ENCODE assay signal across 9 mouse cellular contexts in the genomic region with DNA sequence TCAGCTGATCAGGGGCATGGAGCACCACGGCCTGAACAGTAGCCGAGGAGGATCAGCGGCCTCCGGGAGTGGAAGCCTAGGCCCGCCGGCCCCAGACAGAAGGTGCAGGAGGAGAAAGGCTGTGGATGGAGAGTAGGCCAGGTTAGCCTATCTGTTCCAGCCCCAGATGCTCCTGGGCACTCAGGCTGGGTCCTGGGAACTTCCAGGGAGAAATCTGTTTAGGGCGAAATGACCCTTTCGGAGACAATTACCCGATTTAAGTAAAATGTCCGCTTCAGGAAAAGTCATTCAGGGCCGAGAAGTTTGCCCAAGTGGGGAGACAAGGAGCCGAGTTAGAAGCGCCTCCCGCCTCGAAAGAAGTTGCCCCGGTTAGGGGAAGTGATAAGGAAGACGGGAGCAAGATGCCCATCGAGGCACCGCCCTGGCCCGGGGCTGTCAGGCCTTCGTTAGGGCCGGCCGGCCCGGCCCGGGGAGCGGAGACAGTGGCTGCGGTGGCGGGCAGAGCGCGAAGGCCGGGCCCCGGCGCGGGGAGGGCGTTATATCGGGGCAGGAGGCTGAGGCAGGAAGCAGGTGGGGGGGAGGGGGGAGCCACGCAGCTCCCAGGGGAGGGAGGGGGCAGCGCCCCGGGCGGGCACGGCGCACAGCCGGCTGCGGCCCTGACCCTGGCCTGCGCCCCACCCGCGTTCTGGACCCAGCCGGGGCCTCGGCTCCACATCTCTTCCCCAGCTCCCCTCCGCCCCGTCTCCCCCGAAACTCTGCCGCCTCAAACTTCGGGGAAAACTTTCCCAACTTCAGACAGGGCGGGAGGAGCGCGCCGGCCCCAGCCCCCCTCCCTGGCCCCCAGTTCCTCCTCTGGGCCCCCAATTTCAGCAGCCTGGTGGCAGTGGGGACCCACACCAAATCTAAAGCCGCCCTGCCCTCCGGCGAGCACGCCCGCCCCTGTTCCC. TPM values are rescaled to one million over a fixed set of nuclear protein-coding genes. Genes with fewer than 3 reads are reported as not detected.
DNase-seq lines count a peak whose midpoint lies in the region; ATAC-seq and TF ChIP-seq lines count a peak whose summit lies in the region.
"Had no signal": no experiment of that assay in that cellular context is flagged by ENCODE, and none has a peak within 500 bp of the region (broad histone marks: within the 10 kb centered on the region; RNA-seq: fewer than 3 reads in every experiment).

No protein-coding gene starts in this region.

- no peak for TF ChIP-seq POLR2A in ES-Bruce4 (IDR thresholded peaks at IDR 0.05; ENCODE audit: insufficient read depth, low read length)

- H3K9me3 ChIP-seq in ES-Bruce4 (replicated peaks; ENCODE audit: control insufficient read depth, insufficient read depth, low read length, poor library complexity, severe bottlenecking), result no peaks in the 10 kb centered on the region
- H3K9me3 ChIP-seq in forebrain, embryonic 16.5 days (ENCODE audit: control insufficient read depth, low read length), result no peaks in the 10 kb centered on the region; the same call in 1 of the 2 replicates
- no peaks in the 10 kb centered on the region for H3K9me3 ChIP-seq in intestine, postnatal 0 days (ENCODE audit: control insufficient read depth)
- H3K9me3 ChIP-seq in midbrain, embryonic 13.5 days, result no peaks in the 10 kb centered on the region

- peak; percentile 57 for DNase-seq in gastrocnemius, postnatal 10 days
- DNase-seq in gastrocnemius, adult 18-20 months (ENCODE audit: low spot score), result no peak
- no peak for DNase-seq in frontal cortex, postnatal 25 days (ENCODE audit: low spot score in 2 of 2)
- no peak for DNase-seq in frontal cortex, postnatal 14 days (ENCODE audit: low spot score in 2 of 2)

- H3K36me3 ChIP-seq in ES-Bruce4 (ENCODE audit: control insufficient read depth, insufficient read depth, low read length, poor library complexity, severe bottlenecking), result no peaks in the 10 kb centered on the region
- H3K36me3 ChIP-seq in forebrain, embryonic 16.5 days (ENCODE audit: control insufficient read depth, insufficient read depth), result 0 out of 2 replicates have a peak, but pooled peaks cover 2% of the 10 kb centered on the region
- peaks cover 24% of the 10 kb centered on the region for H3K36me3 ChIP-seq in intestine, postnatal 0 days (ENCODE audit: control insufficient read depth, insufficient read depth)
- H3K36me3 ChIP-seq in midbrain, embryonic 13.5 days, result peaks cover 8% of the 10 kb centered on the region

- no peak for TF ChIP-seq CTCF in ES-Bruce4 (IDR thresholded peaks at IDR 0.05; ENCODE audit: low read depth, low read length)
- no peak for TF ChIP-seq CTCF in intestine, postnatal 0 days (IDR thresholded peaks at IDR 0.05; ENCODE audit: low read depth)

- peak overlapping the region; percentile 71 for H3K9ac ChIP-seq in ES-Bruce4 (ENCODE audit: low read depth, poor library complexity, severe bottlenecking)
- peak overlapping the region; percentile 54 for H3K9ac ChIP-seq in forebrain, embryonic 16.5 days (replicated peaks; ENCODE audit: low read depth, low read length)
- peak overlapping the region; percentile 72 for H3K9ac ChIP-seq in intestine, postnatal 0 days (ENCODE audit: low read depth, low read length)
- H3K9ac ChIP-seq in midbrain, embryonic 13.5 days (replicated peaks), result peak overlapping the region; percentile 62

- peaks cover 2% of the 10 kb centered on the region for H3K4me1 ChIP-seq in ES-Bruce4 (ENCODE audit: control insufficient read depth, insufficient read depth, low read length)
- peaks cover 57% of the 10 kb centered on the region for H3K4me1 ChIP-seq in forebrain, embryonic 16.5 days (replicated peaks; ENCODE audit: control insufficient read depth, insufficient read depth, low read length)
- peaks cover 9% of the 10 kb centered on the region for H3K4me1 ChIP-seq in intestine, postnatal 0 days (replicated peaks; ENCODE audit: control insufficient read depth, insufficient read depth, low read length)
- H3K4me1 ChIP-seq in midbrain, embryonic 13.5 days (replicated peaks), result peaks cover 74% of the 10 kb centered on the region

- peak overlapping the region; percentile 82 for H3K4me2 ChIP-seq in forebrain, embryonic 16.5 days (ENCODE audit: low read length)
- peak overlapping the region; percentile 91 for H3K4me2 ChIP-seq in intestine, postnatal 0 days (replicated peaks; ENCODE audit: low read depth)
- peak overlapping the region; percentile 75 for H3K4me2 ChIP-seq in midbrain, embryonic 13.5 days (replicated peaks)

- H3K27ac ChIP-seq in ES-Bruce4 (ENCODE audit: insufficient read depth, low read length), result no peak overlapping the region
- no peak overlapping the region for H3K27ac ChIP-seq in forebrain, embryonic 16.5 days (ENCODE audit: low read length)
- peak overlapping the region; percentile 84 for H3K27ac ChIP-seq in intestine, postnatal 0 days (ENCODE audit: low read depth, low read length)
- no peak overlapping the region for H3K27ac ChIP-seq in midbrain, embryonic 13.5 days

- no peak for ATAC-seq in forebrain, embryonic 16.5 days
- no peak for ATAC-seq in intestine, postnatal 0 days
- no peak for ATAC-seq in midbrain, embryonic 13.5 days
- ATAC-seq: Patski had no signal

- WGBS in forebrain, embryonic 16.5 days, result 3% methylated on average over 39 of the region's 63 CpGs
- WGBS in intestine, postnatal 0 days, result 14% methylated on average over 60 of the region's 63 CpGs
- WGBS in midbrain, embryonic 13.5 days, result 2% methylated on average over 49 of the region's 63 CpGs

- peaks cover 39% of the 10 kb centered on the region for H3K27me3 ChIP-seq in ES-Bruce4 (ENCODE audit: control insufficient read depth, insufficient read depth, low read length, poor library complexity, severe bottlenecking)
- peaks cover 67% of the 10 kb centered on the region for H3K27me3 ChIP-seq in forebrain, embryonic 16.5 days (replicated peaks; ENCODE audit: control insufficient read depth, insufficient read depth, low read length)
- H3K27me3 ChIP-seq in intestine, postnatal 0 days (replicated peaks; ENCODE audit: control insufficient read depth, insufficient read depth, low read length), result peaks cover 57% of the 10 kb centered on the region
- peaks cover 94% of the 10 kb centered on the region for H3K27me3 ChIP-seq in midbrain, embryonic 13.5 days
- H3K27me3 ChIP-seq: Patski had no signal

- no peak for TF ChIP-seq EP300 in ES-Bruce4 (IDR thresholded peaks at IDR 0.05; ENCODE audit: insufficient read depth, low read depth, low read length)

- H3K4me3 ChIP-seq in ES-Bruce4 (ENCODE audit: low read depth, low read length), result peak overlapping the region; percentile 34
- peak overlapping the region; percentile 46 for H3K4me3 ChIP-seq in forebrain, embryonic 16.5 days (replicated peaks; ENCODE audit: low read length)
- peak overlapping the region; percentile 67 for H3K4me3 ChIP-seq in intestine, postnatal 0 days (ENCODE audit: low read depth, low read length)
- peak overlapping the region; percentile 48 for H3K4me3 ChIP-seq in midbrain, embryonic 13.5 days (replicated peaks)

RNA-seq across cellular contexts. Expression of gene Hic1, which starts 1.4 kb away (rescaled TPM):
- total RNA-seq in gastrocnemius, postnatal 10 days (2021), result 10 to 100 TPM; 21.1 to 27.1 TPM
- total RNA-seq in gastrocnemius, adult 18-20 months (2021), result 1 to 10 TPM; 1.8 to 6.6 TPM
- polyA plus RNA-seq in ES-Bruce4 (2011; ENCODE audit: insufficient read depth, insufficient read length, low read depth, missing spikeins), result 0.28 and 0.38 TPM in 2 replicates
- polyA plus RNA-seq in forebrain, embryonic 16.5 days (2015; fragmentation: Nextera tagmentation; extraction: Ambion mirVana), result 1.2 and 2.3 TPM in 2 replicates
- 8.6 and 8.8 TPM in 2 replicates for polyA plus RNA-seq in intestine, postnatal 0 days (2015; fragmentation: Nextera tagmentation; extraction: Ambion mirVana)
- 1.2 and 2.4 TPM in 2 replicates for polyA plus RNA-seq in midbrain, embryonic 13.5 days (2015; fragmentation: Nextera tagmentation; extraction: Ambion mirVana)

RNA-seq across cellular contexts. Expression of gene Ovca2, which starts 10.7 kb away (rescaled TPM):
- total RNA-seq in gastrocnemius, postnatal 10 days (2021), result 1 to 10 TPM; 4.7 to 5.1 TPM
- total RNA-seq in gastrocnemius, adult 18-20 months (2021), result 1 to 10 TPM; 2.5 to 2.8 TPM
- 13.1 and 14.2 TPM in 2 replicates for polyA plus RNA-seq in ES-Bruce4 (2011; ENCODE audit: insufficient read depth, insufficient read length, low read depth, missing spikeins)
- polyA plus RNA-seq in forebrain, embryonic 16.5 days (2015; fragmentation: Nextera tagmentation; extraction: Ambion mirVana), result 18.0 and 20.8 TPM in 2 replicates
- polyA plus RNA-seq in intestine, postnatal 0 days (2015; fragmentation: Nextera tagmentation; extraction: Ambion mirVana), result 21.6 and 22.4 TPM in 2 replicates
- 19.8 and 22.4 TPM in 2 replicates for polyA plus RNA-seq in midbrain, embryonic 13.5 days (2015; fragmentation: Nextera tagmentation; extraction: Ambion mirVana)

RNA-seq across cellular contexts. Expression of gene Dph1, which starts 23.1 kb away (rescaled TPM):
- total RNA-seq in gastrocnemius, postnatal 10 days (2021), result 1 to 10 TPM; 8.3 to 8.4 TPM
- 1 to 10 TPM; 4.6 to 5.6 TPM for total RNA-seq in gastrocnemius, adult 18-20 months (2021)
- polyA plus RNA-seq in ES-Bruce4 (2011; ENCODE audit: insufficient read depth, insufficient read length, low read depth, missing spikeins), result 11.9 and 16.6 TPM in 2 replicates
- polyA plus RNA-seq in forebrain, embryonic 16.5 days (2015; fragmentation: Nextera tagmentation; extraction: Ambion mirVana), result 15.4 and 16.1 TPM in 2 replicates
- polyA plus RNA-seq in intestine, postnatal 0 days (2015; fragmentation: Nextera tagmentation; extraction: Ambion mirVana), result 11.3 and 12.3 TPM in 2 replicates
- polyA plus RNA-seq in midbrain, embryonic 13.5 days (2015; fragmentation: Nextera tagmentation; extraction: Ambion mirVana), result 14.9 and 15.4 TPM in 2 replicates

RNA-seq across cellular contexts. Expression of gene Rtn4rl1, which starts 25.7 kb away (rescaled TPM):
- total RNA-seq in gastrocnemius, postnatal 10 days (2021), result 1 to 10 TPM; 3.2 to 3.8 TPM
- 1 to 10 TPM in 1 of 2 experiments, under 1 TPM in 1; 0.96 to 1.1 TPM for total RNA-seq in gastrocnemius, adult 18-20 months (2021)
- polyA plus RNA-seq in ES-Bruce4 (2011; ENCODE audit: insufficient read depth, insufficient read length, low read depth, missing spikeins), result 0.96 and 1.6 TPM in 2 replicates
- polyA plus RNA-seq in forebrain, embryonic 16.5 days (2015; fragmentation: Nextera tagmentation; extraction: Ambion mirVana), result 5.5 and 6.3 TPM in 2 replicates
- 1.5 and 1.8 TPM in 2 replicates for polyA plus RNA-seq in intestine, postnatal 0 days (2015; fragmentation: Nextera tagmentation; extraction: Ambion mirVana)
- polyA plus RNA-seq in midbrain, embryonic 13.5 days (2015; fragmentation: Nextera tagmentation; extraction: Ambion mirVana), result 12.4 and 12.7 TPM in 2 replicates
